Mouse (Mus musculus) T-helper 1 cell (primary cell): ENCODE measurements at regions not wholly inside any gene's neighbourhood (a gene's known extent, or its start where the extent isn't known, plus 50 kb on each side); places are given as distances from the start of the nearest gene placed in this dataset.

Experiments
- in situ Hi-C: fragments of 300-600 bp; cut with MboI, MseI; formaldehyde crosslinking; loops from one replicate; pipeline ENCODE4 v1.15.1; 2025; ENCODE audit warnings: high pct_unique_total_duplicates

- in situ Hi-C loops = loop anchor here (25.0 kb wide), 1 partner anchor 572 kb away; no protein-coding TSS in a partner anchor
Observed at GRCm38 (mm10) chr2:106083801-106084800, 80.8 kb upstream of the Dnajc24 start.

- in situ Hi-C loops = loop anchor here (25.0 kb wide), 1 partner anchor 571 kb away; no protein-coding TSS in a partner anchor
Observed at GRCm38 (mm10) chr2:106083001-106083400, 79.7 kb upstream of the Dnajc24 start.

GRCm38 (mm10) chr2:106081951-106082350 is 78.6 kb upstream of the Dnajc24 start:
- in situ Hi-C loops = loop anchor here (25.0 kb wide), 1 partner anchor 570 kb away; no protein-coding TSS in a partner anchor

GRCm38 (mm10) chr2:106080626-106081025 is 77.3 kb upstream of the Dnajc24 start:
- in situ Hi-C loops = loop anchor here (25.0 kb wide), 1 partner anchor 568 kb away; no protein-coding TSS in a partner anchor

- in situ Hi-C loops = loop anchor here (25.0 kb wide), 1 partner anchor 566 kb away; no protein-coding TSS in a partner anchor
Observed at GRCm38 (mm10) chr2:106078591-106078990, 75.2 kb upstream of the Dnajc24 start.

- in situ Hi-C loops = no loop called here
Observed at GRCm38 (mm10) chr2:106074441-106074840, 71.1 kb upstream of the Dnajc24 start.

GRCm38 (mm10) chr2:106064316-106064715 is 61.0 kb upstream of the Dnajc24 start:
- in situ Hi-C loops = no loop called here
